Mouse (Mus musculus) left cerebral cortex, postnatal 10 days (tissue): ENCODE results near the gene Akap13. TPM values are rescaled to one million over a fixed set of nuclear protein-coding genes. Genes with fewer than 3 reads are reported as not detected.

Experiments used
- DNase-seq, 2 experiments: peaks; one replicate each; pipeline ENCODE4 v3.0.0; 2021 to 2022; ENCODE audit warnings: low spot score in 2 of 2, mixed read lengths in 1 of 2; ENCODE audit errors: extremely low spot score in 1 of 2
- intact Hi-C: fragments of 180-260 bp; cut with DNase I; formaldehyde crosslinking; loops from one replicate; pipeline ENCODE4 v1.15.1; 2025
- total RNA-seq, 2 experiments: library from RNA; stranded (reverse); gene quantifications; 2 replicates each; pipeline ENCODE4 v1.2.3; 2021

Gene Akap13
- total RNA-seq, 2 experiments from 2014 or later: 23.3 to 25.8 TPM

DNA sequence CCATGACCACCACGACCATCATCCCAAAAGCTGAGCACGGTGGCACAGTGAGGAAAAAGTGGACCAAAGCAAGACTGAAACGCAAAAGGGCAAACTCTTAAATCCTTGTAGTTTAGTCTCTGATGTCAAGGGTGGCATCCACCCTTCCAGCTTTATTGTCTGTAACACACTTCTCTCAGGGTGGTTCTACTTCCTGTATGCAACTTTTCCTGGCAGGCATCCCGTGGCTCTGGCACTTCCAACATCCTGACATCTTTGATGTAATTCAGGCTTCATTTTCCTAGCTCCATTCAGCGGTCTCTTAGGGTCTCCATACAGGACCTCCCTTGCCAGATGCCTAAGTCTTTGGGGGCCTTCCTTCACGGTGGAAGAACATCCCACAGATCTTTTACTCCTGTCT, 122.0 kb downstream of the Akap13 start:
- no peak for DNase-seq
- intact Hi-C loops: no loop called here

DNA sequence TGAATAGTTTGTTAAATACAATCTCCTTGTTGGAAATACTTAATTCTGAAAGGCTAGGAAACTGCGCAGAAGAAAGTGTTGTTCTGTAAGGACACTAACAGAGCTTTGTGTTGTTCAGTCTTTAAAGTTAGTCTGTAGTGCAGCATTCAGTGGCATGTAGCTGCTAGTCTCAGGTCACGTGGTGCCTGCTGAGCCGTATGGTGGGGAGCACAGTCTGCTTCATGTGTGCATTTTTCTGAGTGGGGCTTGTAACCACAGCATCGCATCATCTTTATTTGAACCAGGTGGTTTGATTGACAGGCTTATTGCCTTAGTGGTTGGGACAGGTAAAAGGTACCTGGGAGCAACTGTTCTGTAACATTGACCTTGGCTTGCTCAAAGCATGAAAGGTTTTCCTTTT, 123.3 kb downstream of the Akap13 start:
- intact Hi-C loops: no loop called here

DNA sequence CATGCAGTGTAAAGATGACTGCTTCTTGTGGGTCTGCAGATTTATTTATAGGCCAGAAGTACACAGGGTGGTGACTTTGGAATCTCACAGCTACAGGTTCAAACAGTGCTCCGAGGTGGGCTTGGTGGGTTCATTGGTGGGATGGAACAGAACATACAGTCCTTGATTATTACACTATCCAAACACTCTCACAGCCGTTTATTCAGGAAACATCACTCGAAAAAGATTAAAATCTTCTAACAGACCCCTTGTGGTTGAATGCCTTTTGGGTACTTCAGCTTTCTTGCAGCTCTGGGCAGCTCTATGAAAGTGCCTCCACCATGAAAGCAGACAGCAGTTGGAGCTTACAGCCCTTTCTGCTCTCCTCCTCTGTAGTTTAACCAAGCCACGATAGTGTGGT, 126.8 kb downstream of the Akap13 start:
- no peak for DNase-seq
- intact Hi-C loops: no loop called here

More for the DNA sequence above, 123.3 kb downstream of the Akap13 start:
- DNase-seq: no peak

DNA sequence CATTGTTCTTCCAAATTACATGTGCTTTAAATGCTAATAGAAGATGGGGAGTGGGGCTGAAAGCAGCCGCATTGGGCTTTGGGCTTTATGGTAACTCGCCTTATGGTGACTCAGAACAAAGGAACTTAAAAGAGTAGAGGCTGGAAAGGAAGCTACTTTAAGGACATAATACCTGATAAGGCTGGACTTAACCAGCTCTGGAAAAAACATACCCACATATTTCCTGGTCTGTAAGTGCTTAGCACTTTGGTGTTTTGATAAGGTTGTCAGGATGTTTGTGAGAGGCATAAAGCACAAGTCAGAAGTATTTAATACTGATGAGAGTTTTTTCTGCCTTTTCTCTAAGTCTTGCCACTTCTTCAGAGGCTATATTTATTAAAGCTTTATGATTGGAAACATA, 128.8 kb downstream of the Akap13 start:
- intact Hi-C loops: no loop called here
- DNase-seq: no peak

DNA sequence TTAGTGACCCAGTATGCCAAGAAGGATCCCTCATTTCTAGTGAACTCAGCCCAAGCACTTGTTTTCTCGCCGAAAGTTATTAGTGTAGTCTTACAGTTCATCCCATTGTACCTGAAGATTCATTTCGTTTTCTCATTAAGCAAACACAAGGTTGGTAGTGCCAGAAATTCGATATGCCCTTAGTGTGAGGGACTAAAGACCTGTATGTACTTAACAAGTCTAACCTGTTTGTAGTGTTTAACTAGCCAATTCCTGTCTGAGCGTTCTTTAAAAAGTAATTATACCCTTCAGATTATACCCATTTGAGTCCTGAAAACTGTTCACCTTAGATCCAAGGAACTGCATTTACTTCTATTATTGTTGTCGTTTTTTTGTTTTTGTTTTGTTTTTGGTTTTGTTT, 130.1 kb downstream of the Akap13 start:
- intact Hi-C loops: no loop called here
- DNase-seq: no peak

DNA sequence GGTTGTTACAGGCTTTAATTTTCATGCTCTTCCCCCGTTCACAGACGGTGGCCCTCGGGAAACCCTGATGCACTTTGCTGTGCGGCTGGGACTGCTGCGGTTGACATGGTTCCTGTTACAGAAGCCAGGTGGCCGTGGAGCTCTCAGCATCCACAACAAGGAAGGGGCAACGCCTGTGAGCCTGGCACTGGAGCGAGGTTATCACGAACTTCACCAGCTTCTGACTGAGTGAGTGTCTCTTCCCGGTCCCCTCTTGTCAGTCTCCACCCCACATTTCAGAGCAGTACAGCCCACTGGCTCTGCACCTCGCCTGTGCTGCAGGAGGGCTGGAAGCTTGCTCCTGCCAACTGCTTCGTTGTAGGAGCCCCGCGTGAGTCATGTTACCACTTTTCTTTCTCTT, 130.8 kb downstream of the Akap13 start:
- intact Hi-C loops: no loop called here

DNA sequence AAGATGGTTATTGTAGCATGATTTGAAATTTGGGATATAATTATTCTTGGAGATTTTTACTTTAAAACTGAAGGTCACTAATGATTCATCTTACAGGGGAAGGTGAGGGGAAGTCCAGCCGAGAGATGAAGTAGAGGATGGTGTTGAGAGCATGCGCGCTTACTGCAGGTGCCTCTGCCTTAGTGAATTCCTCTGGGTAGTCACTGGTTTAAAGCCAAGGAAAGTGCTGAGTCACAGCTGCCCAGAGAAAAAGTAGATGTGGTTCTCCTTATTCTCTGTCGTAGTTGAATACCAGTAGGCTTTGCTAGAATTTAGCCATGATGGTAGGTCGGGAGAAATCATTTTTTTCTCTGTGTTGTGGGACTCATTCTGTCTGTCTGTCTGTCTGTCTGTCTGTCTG, 132.4 kb downstream of the Akap13 start:
- no peak for DNase-seq
- intact Hi-C loops: no loop called here

More for the DNA sequence above, 130.8 kb downstream of the Akap13 start:
- peak in 1 of 2 experiments; percentile 28 for DNase-seq

DNA sequence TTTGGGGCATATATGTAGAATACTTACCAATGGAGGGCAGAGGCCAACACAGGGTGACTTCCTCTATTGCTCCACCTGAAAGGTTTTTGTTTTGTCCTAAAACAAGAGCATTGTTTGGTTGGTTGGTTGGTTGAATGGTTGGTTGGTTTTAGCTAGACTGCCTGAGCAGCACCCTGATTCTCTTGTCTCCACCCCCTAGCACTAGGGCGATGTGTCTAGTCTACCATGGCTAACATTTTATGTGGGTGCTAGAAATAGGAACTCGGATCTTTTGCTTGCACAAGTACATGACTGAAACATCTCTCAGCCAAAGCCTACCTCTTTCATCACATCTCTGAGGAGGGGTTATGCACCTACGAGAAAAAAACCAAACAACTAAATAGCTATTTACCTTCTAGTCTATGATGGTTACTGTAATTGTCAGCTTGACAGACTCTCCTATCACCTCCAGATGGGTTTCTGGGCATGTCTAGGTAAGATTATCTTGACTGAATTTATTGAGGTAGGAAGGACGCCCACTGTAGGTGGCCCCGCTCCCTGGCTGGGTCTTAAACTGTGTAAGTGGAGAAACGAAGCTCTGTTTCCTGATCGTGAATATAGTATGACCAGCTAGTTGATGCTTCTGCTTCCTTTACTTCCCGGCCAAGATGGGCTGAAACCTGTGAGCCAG, 134.1 kb downstream of the Akap13 start:
- DNase-seq: no peak
- intact Hi-C loops: no loop called here

DNA sequence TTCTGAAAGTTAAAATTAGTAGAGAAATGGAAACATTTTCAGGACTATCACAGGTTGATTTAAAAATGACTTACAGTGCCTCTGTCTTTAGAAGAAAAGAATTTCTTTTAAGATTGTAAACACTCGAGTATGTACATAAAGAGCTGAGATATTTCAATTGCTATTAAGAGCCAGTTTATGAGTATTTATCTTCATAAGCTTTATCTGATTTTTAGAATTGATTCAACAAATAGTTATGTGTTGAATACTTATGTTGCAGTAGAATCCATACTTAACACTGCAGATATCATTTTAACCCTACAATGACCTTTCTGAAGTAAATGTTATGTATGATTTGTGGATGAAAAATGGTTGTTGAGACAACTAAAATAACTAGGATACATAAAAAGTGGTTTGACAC, 136.6 kb downstream of the Akap13 start:
- intact Hi-C loops: no loop called here
- DNase-seq: no peak

DNA sequence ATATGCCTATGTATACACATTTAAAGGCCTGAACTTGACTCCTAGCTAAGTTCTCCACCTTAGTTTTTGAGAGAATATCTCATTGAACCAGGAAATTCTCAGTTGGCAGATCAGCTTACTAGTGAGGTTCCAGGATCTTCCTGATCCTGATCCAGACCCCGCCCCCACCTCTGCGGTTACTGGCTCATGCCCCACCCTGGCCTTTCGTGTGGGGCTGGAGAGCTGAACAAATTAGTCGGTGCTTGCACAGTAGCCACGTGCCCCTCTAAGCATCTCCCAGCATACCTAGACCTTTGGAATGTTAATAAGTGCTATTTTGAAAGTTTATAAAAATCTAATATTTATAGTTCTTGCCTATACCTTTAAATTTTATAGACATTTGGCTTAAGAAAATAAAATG, 139.5 kb downstream of the Akap13 start:
- intact Hi-C loops: no loop called here
- no peak for DNase-seq

DNA sequence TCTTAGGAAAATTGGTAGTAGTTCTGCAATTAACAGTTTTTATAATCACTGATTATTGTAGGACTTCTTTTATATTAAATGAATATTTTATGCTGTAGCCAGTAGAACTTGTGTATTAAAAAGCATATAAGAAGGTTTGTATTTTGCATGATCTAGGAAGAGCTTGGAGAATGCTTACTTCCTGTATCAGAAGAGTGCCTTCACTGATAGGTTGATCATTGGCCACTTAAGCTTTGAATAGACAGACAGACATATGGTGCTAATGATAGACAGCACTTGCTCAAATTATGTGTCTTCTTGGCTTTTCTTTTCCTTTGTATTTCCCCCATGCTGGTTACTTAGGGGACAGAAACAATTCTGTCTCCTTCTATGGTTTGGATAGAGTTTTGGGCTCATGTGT, 139.9 kb downstream of the Akap13 start:
- DNase-seq: no peak
- intact Hi-C loops: no loop called here

DNA sequence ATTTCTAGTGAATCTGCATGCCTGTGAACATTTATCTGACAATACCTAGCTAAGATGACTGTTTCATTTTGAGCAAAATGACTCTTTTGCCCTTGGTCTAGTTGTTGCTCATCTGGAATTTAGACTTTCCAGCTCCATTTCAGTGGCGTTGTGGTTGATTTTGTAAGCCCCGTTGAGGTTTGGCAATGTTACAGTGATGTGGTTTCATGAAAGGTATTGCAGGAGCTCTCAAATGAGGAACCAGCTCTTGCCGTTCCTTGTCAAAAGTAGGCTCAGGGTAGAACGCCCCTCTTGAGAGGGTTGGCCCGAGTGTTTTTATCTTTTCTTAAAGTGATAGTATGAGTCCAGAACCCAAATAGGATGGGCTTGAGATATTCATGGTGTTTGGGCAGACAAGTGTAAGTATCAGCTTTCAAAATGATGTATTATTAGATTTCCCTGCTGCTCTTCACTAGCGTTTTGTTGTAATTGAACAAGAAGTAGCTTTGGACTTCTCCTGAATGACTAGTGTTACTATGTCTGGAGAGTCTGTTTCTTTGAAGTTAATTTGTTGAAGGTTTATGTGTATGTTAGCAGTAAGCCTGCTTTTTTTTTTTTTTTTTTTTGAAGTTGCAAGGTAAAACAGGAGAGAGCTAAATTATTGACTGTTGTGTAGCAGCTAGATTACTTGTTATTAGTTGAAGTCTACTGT, 140.9 kb downstream of the Akap13 start:
- intact Hi-C loops: no loop called here
- DNase-seq: no peak

DNA sequence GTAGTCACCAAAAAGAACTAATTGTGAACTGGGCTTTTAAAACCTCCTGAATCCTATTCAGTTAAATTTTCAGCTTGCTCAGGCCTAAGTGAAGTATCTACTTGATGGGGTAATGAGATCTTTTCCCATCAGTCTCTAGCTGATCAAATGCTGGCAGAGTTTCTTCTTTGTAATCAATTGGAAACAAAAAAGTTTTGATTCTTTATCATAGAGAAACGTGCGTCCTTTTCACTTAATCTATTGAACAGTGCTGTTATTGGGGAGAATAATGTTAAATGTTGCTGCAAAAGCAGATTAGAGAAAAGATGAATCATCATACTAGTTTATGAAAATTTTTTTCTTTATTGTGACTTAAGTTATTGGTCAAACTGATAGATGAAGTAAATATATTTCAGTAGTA, 142.5 kb downstream of the Akap13 start:
- intact Hi-C loops: no loop called here
- no peak for DNase-seq

DNA sequence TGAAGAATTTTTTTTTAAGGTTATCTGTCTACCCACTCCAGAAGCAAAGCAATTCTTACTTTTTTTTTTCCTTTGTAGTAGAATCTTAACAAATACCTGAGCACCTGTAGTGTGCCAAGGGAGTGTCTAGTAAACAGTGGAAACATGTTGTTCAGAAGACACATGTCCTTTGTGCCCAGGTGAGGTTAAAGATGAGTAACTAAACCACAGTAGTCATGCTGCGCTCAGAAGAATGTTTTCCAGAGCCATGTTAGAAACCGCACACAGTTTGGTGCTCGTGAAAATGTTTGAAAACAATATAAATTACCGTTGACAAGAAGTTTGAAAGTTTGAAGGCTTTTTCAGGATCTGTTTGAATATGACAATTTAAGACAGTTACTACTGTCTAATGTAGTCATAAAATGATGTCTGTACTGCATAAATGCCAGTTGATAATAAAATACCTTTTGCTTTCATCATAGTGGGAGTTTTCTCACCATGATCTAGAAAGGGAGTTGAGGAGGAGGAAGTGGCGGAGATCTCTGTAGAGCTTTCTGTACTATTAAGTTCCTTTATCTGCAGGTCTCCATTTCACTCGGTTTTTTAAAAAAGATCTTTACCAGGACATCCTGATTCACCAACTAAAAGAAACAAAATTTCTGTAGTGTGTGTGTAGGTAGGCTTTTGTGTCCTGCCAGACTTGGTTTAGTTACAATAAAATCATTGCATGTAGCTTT, 145.2 kb downstream of the Akap13 start:
- intact Hi-C loops: no loop called here

DNA sequence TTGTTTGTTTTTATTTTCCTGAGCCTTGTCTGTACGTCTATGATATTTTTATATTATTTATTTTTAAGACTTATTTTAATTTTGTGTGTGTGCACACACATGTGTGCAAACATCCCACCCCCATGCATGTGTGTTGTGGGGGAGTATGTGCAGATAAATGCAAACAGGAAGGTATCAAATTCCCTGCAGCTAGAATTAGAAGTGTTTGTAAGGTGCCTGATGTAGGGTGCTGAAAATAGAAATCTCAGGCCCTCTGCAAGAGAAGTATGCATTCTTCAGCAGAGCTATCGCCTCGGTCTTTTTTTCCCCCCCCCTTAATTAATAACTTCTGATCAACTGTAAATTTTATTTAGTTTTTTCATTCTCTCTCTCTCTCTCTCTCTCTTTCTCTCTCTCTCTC, 151.9 kb downstream of the Akap13 start:
- DNase-seq: no peak
- intact Hi-C loops: no loop called here

More for the DNA sequence above, 145.2 kb downstream of the Akap13 start:
- no peak for DNase-seq

DNA sequence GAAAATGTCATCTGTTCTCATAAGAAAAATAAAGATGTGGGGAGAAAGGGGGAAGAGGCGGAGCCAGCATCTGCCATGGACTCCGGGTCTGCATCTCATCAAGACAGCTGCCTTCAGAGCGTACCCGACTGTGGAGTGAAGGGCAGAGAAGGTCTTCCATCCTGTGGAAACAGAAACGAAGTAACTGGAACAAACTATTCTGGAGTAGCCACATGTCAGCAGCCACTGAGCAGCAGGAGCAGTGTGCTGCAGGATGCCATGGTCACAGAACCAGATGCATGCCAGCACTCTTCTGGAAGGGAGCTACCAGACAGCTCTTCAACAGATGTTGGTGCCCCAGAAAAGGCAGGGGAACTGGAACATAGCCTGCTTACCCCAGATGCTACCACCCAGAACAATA, 153.4 kb downstream of the Akap13 start:
- intact Hi-C loops: no loop called here
- DNase-seq: no peak

DNA sequence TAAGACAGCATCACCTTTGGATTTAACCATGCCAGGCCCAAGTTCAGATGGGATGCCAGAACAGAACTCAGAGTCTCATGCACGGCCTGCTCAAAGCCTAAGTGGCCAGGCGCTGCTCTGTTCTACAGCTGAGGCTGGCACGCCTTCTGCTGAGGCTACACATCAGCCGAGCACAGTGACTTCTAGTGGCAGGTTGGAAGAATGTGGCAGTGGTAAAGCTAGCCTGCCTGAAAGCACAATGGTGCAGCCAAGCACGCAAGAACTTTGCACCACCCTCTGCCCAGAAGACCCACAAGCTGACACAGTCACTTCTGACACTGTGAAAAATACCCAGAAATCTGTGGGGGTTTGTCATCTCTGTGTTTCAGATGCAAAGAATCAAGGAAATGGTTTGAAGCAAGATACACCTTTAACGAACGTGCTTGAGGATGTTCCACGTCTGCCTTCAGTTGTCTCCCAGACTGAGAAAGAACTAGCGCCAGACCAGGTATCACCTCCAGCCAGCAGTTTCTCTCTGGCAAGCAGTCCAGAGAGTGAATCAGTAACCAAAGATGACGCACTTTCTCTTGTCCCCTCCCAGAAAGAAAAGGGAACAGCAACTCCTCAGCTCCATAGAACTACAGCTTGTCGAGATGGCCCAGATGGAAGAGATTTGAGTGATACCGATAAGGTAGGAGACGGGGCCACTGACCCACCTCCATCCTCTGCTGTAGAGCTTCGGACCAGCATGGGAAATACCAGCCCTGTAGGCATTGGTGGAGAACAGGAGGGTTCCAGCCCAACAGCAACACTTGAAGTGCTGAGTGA, 154.3 kb downstream of the Akap13 start:
- peak in 1 of 2 experiments; percentile 30 for DNase-seq
- intact Hi-C loops: no loop called here

DNA sequence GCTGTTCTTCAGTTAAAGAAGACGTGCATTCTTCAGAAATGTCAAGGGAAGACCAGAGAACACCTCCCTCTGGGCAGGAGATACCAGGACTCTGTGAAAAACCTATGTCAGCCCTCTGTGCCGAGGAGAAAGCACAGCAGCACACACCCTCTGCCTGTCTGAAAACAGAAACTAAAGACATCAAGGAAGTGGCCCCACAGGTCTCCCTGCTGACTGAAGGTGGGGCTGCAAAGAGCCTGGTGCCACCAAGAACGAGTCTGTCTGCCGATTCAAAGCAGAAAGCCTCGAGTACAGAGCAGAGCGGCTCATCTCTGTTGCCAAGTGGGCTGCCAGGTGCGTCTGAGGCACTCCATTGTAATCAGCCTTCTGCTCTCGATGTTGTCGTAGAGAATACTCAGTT, 155.1 kb downstream of the Akap13 start:
- no peak for DNase-seq
- intact Hi-C loops: no loop called here

DNA sequence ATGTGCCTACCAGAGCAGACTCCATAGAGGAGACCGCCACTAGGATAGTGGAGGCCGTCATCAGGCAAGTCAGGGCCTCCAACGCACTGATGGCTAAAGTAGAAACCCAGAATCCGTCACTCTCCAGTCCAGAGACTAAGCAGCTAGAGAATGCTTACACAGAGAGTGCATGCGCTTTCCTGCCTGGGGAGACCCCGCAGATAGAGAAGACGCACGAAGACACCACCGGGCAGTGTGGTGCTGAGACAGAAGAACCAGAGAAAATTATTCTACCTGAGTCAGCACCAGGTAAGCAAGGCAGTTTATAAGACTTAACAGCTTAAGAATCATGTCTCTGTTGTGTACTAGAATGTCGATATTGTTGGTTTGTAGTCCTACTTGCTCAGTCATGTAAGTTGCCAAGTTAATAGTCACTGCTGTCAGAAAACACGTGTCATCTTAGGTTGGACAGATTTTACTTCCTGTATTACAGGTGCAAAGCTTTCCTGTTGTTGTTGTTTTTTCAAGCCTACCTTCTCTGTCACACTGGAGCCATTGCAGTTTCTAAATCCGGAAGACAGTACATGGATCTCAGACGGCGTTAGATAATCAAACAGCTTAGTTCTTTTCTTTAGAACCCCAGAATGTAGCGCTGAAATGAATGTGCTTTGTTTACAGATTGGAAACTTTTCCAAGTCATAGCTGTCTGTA, 156.1 kb downstream of the Akap13 start:
- no peak for DNase-seq
- intact Hi-C loops: no loop called here
